Mouse (Mus musculus): ENCODE data around the gene Mrpl53. TPM values are rescaled to one million over a fixed set of nuclear protein-coding genes. Genes with fewer than 3 reads are reported as not detected.

The Mrpl53 gene
- polyA plus RNA-seq, 1 experiment = 71.3 TPM

DNA sequence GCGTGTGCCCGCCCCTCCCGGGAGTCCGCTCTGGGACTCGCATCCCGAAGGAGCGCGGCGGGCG is 38.8 kb upstream of the Mrpl53 start, which contains the start of gene Tlx2:
Gene Tlx2, minus strand, starts transcription at position 47 of the 64 bp plus-strand sequence.
- no peaks in the 10 kb centered on the region for H3K36me3 ChIP-seq (ENCODE audit: control insufficient read depth, insufficient read depth, low read length)
- no peak within 1 kb of the TSS for H3K27ac ChIP-seq (ENCODE audit: control insufficient read depth, insufficient read depth, low read depth, low read length)
- peak within 1 kb of the TSS; percentile 9; the same call in 1 of the 2 replicates for H3K4me3 ChIP-seq (ENCODE audit: control insufficient read depth, low read depth, low read length)
- peaks cover 3% of the 10 kb centered on the region; the same call in 1 of the 2 replicates for H3K27me3 ChIP-seq (ENCODE audit: control insufficient read depth, insufficient read depth, low read length)
- TF ChIP-seq CTCF (IDR thresholded peaks at IDR 0.05; ENCODE audit: control insufficient read depth, insufficient read depth, insufficient replicate concordance, low read depth, low read length) = no peak
- no peak for TF ChIP-seq POLR2A (IDR thresholded peaks at IDR 0.05; ENCODE audit: control insufficient read depth, low read depth, low read length)
- peaks cover 12% of the 10 kb centered on the region for H3K4me1 ChIP-seq (ENCODE audit: control insufficient read depth, insufficient read depth, low read length)

- Histone ChIP-seq H3K36me3 (ENCODE audit: control insufficient read depth, insufficient read depth, low read length) (no peaks in the 10 kb centered on the region), H3K4me3 (ENCODE audit: control insufficient read depth, low read depth, low read length) (peak overlapping the region; percentile 9; the same call in 1 of the 2 replicates), H3K4me1 (ENCODE audit: control insufficient read depth, insufficient read depth, low read length) (peaks cover 12% of the 10 kb centered on the region), H3K27ac (ENCODE audit: control insufficient read depth, insufficient read depth, low read depth, low read length) (no peak overlapping the region), H3K27me3 (ENCODE audit: control insufficient read depth, insufficient read depth, low read length) (peaks cover 3% of the 10 kb centered on the region; the same call in 1 of the 2 replicates)
- TF ChIP-seq POLR2A (IDR thresholded peaks at IDR 0.05; ENCODE audit: control insufficient read depth, low read depth, low read length) (no peak), CTCF (IDR thresholded peaks at IDR 0.05; ENCODE audit: control insufficient read depth, insufficient read depth, insufficient replicate concordance, low read depth, low read length) (no peak)
Observed at GRCm38 (mm10) chr6:83070311-83071219, 38.3 kb upstream of the Mrpl53 start.

- no peak overlapping the region for H3K4me3 ChIP-seq (ENCODE audit: control insufficient read depth, low read depth, low read length)
Observed at GRCm38 (mm10) chr6:83071220-83071619, 37.6 kb upstream of the Mrpl53 start.

GRCm38 (mm10) chr6:83074979-83075378 is 33.9 kb upstream of the Mrpl53 start:
- Histone ChIP-seq H3K27me3 (ENCODE audit: control insufficient read depth, insufficient read depth, low read length) (peaks cover 3% of the 10 kb centered on the region; the same call in 1 of the 2 replicates), H3K4me1 (ENCODE audit: control insufficient read depth, insufficient read depth, low read length) (peaks cover 13% of the 10 kb centered on the region), H3K27ac (ENCODE audit: control insufficient read depth, insufficient read depth, low read depth, low read length) (no peak overlapping the region), H3K36me3 (ENCODE audit: control insufficient read depth, insufficient read depth, low read length) (no peaks in the 10 kb centered on the region; the same call in 1 of the 2 replicates), H3K4me3 (ENCODE audit: control insufficient read depth, low read depth, low read length) (no peak overlapping the region)
- TF ChIP-seq CTCF (IDR thresholded peaks at IDR 0.05; ENCODE audit: control insufficient read depth, insufficient read depth, insufficient replicate concordance, low read depth, low read length) = no peak
- no peak for TF ChIP-seq POLR2A (IDR thresholded peaks at IDR 0.05; ENCODE audit: control insufficient read depth, low read depth, low read length)

More at GRCm38 (mm10) chr6:83071220-83071619, 37.6 kb upstream of the Mrpl53 start:
- H3K27ac ChIP-seq (ENCODE audit: control insufficient read depth, insufficient read depth, low read depth, low read length) = no peak overlapping the region
- no peaks in the 10 kb centered on the region for H3K36me3 ChIP-seq (ENCODE audit: control insufficient read depth, insufficient read depth, low read length)
- H3K27me3 ChIP-seq (ENCODE audit: control insufficient read depth, insufficient read depth, low read length) = peaks cover 3% of the 10 kb centered on the region; the same call in 1 of the 2 replicates
- H3K4me1 ChIP-seq (ENCODE audit: control insufficient read depth, insufficient read depth, low read length) = peaks cover 12% of the 10 kb centered on the region
- no peak for TF ChIP-seq POLR2A (IDR thresholded peaks at IDR 0.05; ENCODE audit: control insufficient read depth, low read depth, low read length)
- TF ChIP-seq CTCF (IDR thresholded peaks at IDR 0.05; ENCODE audit: control insufficient read depth, insufficient read depth, insufficient replicate concordance, low read depth, low read length) = no peak

- TF ChIP-seq POLR2A (IDR thresholded peaks at IDR 0.05; ENCODE audit: control insufficient read depth, low read depth, low read length) = peak; percentile 60; the same call in 1 of the 2 replicates
- no peak for TF ChIP-seq CTCF (IDR thresholded peaks at IDR 0.05; ENCODE audit: control insufficient read depth, insufficient read depth, insufficient replicate concordance, low read depth, low read length)
- Histone ChIP-seq H3K4me3 (ENCODE audit: control insufficient read depth, low read depth, low read length) (peak within 1 kb of the TSS; percentile 97), H3K27ac (ENCODE audit: control insufficient read depth, insufficient read depth, low read depth, low read length) (peak within 1 kb of the TSS; percentile 99), H3K36me3 (ENCODE audit: control insufficient read depth, insufficient read depth, low read length) (no peaks in the 10 kb centered on the region; the same call in 1 of the 2 replicates), H3K27me3 (ENCODE audit: control insufficient read depth, insufficient read depth, low read length) (no peaks in the 10 kb centered on the region), H3K4me1 (ENCODE audit: control insufficient read depth, insufficient read depth, low read length) (peaks cover 7% of the 10 kb centered on the region)
Observed at GRCm38 (mm10) chr6:83077630-83078323, 31.1 kb upstream of the Mrpl53 start, which contains the start of gene Pcgf1. Gene Pcgf1, plus strand, starts transcription at chr6:83077869.

DNA sequence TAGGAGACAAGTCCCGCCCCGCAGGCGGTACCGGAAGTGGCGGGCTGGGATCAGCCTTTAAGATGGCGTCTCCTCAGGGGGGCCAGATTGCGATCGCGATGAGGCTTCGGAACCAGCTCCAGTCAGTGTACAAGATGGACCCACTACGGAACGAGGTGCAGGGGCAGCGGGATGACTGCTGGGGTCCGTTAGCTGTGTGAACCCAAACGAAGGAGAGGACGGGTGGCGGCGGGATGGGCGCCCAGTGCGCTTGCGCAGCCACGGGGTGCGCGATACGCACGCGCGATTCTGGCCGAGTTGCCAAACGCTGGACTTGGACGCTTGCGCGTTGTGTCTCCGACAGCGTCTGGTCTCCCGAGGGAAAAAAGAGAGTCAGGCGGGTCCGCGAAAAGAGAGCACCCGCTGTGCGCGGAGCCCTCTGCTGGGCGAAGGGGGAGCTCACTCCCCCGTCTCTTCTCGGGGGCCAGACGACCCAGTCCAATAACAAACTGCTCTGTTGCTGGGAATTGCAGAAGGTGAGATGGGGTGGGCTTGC is 30.4 kb upstream of the Mrpl53 start:
- TF ChIP-seq CTCF (IDR thresholded peaks at IDR 0.05; ENCODE audit: control insufficient read depth, insufficient read depth, insufficient replicate concordance, low read depth, low read length) (0 out of 2 replicates have a peak, but pooled peaks have one; percentile 7), POLR2A (IDR thresholded peaks at IDR 0.05; ENCODE audit: control insufficient read depth, low read depth, low read length) (peak; percentile 53; the same call in 1 of the 2 replicates)
- Histone ChIP-seq H3K27ac (ENCODE audit: control insufficient read depth, insufficient read depth, low read depth, low read length) (peak overlapping the region; percentile 99), H3K4me3 (ENCODE audit: control insufficient read depth, low read depth, low read length) (peak overlapping the region; percentile 97), H3K4me1 (ENCODE audit: control insufficient read depth, insufficient read depth, low read length) (peaks cover 7% of the 10 kb centered on the region), H3K27me3 (ENCODE audit: control insufficient read depth, insufficient read depth, low read length) (no peaks in the 10 kb centered on the region), H3K36me3 (ENCODE audit: control insufficient read depth, insufficient read depth, low read length) (no peaks in the 10 kb centered on the region; the same call in 1 of the 2 replicates)

DNA sequence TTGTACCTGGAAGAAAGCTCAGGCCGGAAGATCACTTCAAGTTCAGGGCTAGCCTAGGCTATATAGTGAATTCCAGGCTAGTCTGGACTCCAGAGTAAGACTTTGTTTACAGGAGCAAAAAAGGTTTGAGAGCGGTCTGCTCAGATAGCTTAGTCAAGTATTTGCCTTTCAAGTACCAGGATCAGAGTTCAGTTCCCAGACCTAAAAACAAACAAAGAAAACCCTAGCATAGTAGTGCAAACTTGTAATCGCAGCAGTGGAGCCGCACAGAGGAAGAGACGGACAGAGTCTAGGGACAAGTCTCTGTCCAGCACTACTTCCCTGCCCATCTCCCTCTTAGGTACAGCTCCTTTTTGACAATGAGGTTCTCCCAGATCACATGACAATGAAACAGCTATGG is 28.6 kb upstream of the Mrpl53 start:
- H3K27me3 ChIP-seq (ENCODE audit: control insufficient read depth, insufficient read depth, low read length) = no peaks in the 10 kb centered on the region
- no peak overlapping the region for H3K27ac ChIP-seq (ENCODE audit: control insufficient read depth, insufficient read depth, low read depth, low read length)
- H3K36me3 ChIP-seq (ENCODE audit: control insufficient read depth, insufficient read depth, low read length) = no peaks in the 10 kb centered on the region; the same call in 1 of the 2 replicates
- H3K4me1 ChIP-seq (ENCODE audit: control insufficient read depth, insufficient read depth, low read length) = peaks cover 7% of the 10 kb centered on the region
- no peak for TF ChIP-seq CTCF (IDR thresholded peaks at IDR 0.05; ENCODE audit: control insufficient read depth, insufficient read depth, insufficient replicate concordance, low read depth, low read length)
- no peak for TF ChIP-seq POLR2A (IDR thresholded peaks at IDR 0.05; ENCODE audit: control insufficient read depth, low read depth, low read length)
- H3K4me3 ChIP-seq (ENCODE audit: control insufficient read depth, low read depth, low read length) = no peak overlapping the region
